Mouse (Mus musculus) myocyte (in vitro differentiated cells): ENCODE measurements around the gene Cox20. TPM values are rescaled to one million over a fixed set of nuclear protein-coding genes. Genes with fewer than 3 reads are reported as not detected.

Experiments
- H3K27me3 ChIP-seq: one replicate; pipeline ENCODE4 v1.6.1; 2011; ENCODE audit not compliant: control insufficient read depth, insufficient read depth, insufficient read length
- H3K36me3 ChIP-seq: one replicate; pipeline ENCODE4 v1.6.1; 2011; ENCODE audit not compliant: control insufficient read depth, insufficient read depth
- H3K4me2 ChIP-seq: one replicate; pipeline ENCODE4 v1.6.1; 2011; ENCODE audit warnings: low read depth, control low read depth
- H3K4me3 ChIP-seq: one replicate; pipeline ENCODE4 v1.5.1; 2011; ENCODE audit warnings: mild to moderate bottlenecking, control low read depth, moderate library complexity
- H3K79me2 ChIP-seq: one replicate; pipeline ENCODE4 v1.6.1; 2011; ENCODE audit not compliant: control insufficient read depth, insufficient read depth
- H3ac ChIP-seq: one replicate; pipeline ENCODE4 v1.6.1; 2011; ENCODE audit not compliant: control insufficient read depth, insufficient read length
- CEBPB ChIP-seq: IDR thresholded peaks from 2 replicates; pipeline ENCODE4 v1.6.1; 2011; ENCODE audit warnings: mild to moderate bottlenecking, moderate library complexity; ENCODE audit not compliant: poor library complexity, insufficient read depth, severe bottlenecking
- E2F4 ChIP-seq: IDR thresholded peaks from one replicate; pipeline ENCODE4 v1.6.1; 2011; ENCODE audit warnings: mild to moderate bottlenecking, control low read depth, moderate library complexity; ENCODE audit not compliant: insufficient read depth
- MAX ChIP-seq: IDR thresholded peaks from one replicate; pipeline ENCODE4 v1.6.1; 2011; ENCODE audit warnings: low read depth, mild to moderate bottlenecking, control low read depth
- MYOD1 ChIP-seq, 3 experiments: IDR thresholded peaks; one replicate each; pipeline ENCODE4 v1.6.1; 2011; ENCODE audit warnings: control low read depth in 2 of 3, low read depth in 2 of 3, mild to moderate bottlenecking in 2 of 3, moderate library complexity in 1 of 3; ENCODE audit not compliant: insufficient read length in 2 of 3, control insufficient read depth in 1 of 3
- MYOG ChIP-seq, 3 experiments: IDR thresholded peaks; one replicate each; pipeline ENCODE4 v1.6.1; 2011; ENCODE audit warnings: control low read depth in 2 of 3, low read depth in 2 of 3, mild to moderate bottlenecking in 2 of 3; ENCODE audit not compliant: insufficient read length in 2 of 3, control insufficient read depth in 1 of 3, insufficient read depth in 1 of 3
- POLR2A ChIP-seq: IDR thresholded peaks from one replicate; pipeline ENCODE4 v1.6.1; 2011; ENCODE audit warnings: low read depth, mild to moderate bottlenecking, control low read depth, moderate library complexity; ENCODE audit not compliant: insufficient read length
- POLR2AphosphoS2 ChIP-seq: IDR thresholded peaks from one replicate; pipeline ENCODE4 v1.6.1; 2011; ENCODE audit warnings: low read depth, control low read depth; ENCODE audit not compliant: insufficient read length
- REST ChIP-seq: IDR thresholded peaks from one replicate; pipeline ENCODE4 v1.6.1; 2011; ENCODE audit warnings: mild to moderate bottlenecking, control low read depth, moderate library complexity; ENCODE audit not compliant: insufficient read depth, insufficient read length
- SRF ChIP-seq: IDR thresholded peaks from one replicate; pipeline ENCODE4 v1.6.1; 2011; ENCODE audit warnings: low read depth; ENCODE audit not compliant: control insufficient read depth, insufficient read length
- TCF12 ChIP-seq: IDR thresholded peaks from one replicate; pipeline ENCODE4 v1.6.1; 2011; ENCODE audit warnings: mild to moderate bottlenecking, control low read depth; ENCODE audit not compliant: poor library complexity, insufficient read depth, severe bottlenecking
- TCF3 ChIP-seq: IDR thresholded peaks from one replicate; pipeline ENCODE4 v1.6.1; 2011; ENCODE audit warnings: low read depth, control low read depth; ENCODE audit not compliant: insufficient read length
- USF1 ChIP-seq: IDR thresholded peaks from one replicate; pipeline ENCODE4 v1.6.1; 2011; ENCODE audit warnings: low read depth, mild to moderate bottlenecking, control low read depth, moderate library complexity
- polyA plus RNA-seq: library from polyadenylated mRNA; unstranded; fragments of >200 nt; fragmentation: generic; extraction: Trizol; gene quantifications from one replicate; pipeline ENCODE4 v1.2.1, GENCODE M21; 2012; ENCODE audit warnings: missing spikeins

Gene Cox20
- polyA plus RNA-seq, 1 experiment: 67.2 TPM

GRCm38 (mm10) chr1:178326950-178327349 lies 8.0 kb downstream of the Cox20 start:
- peaks cover 85% of the 10 kb centered on the region for H3K79me2 ChIP-seq
- H3K4me3 ChIP-seq: no peak overlapping the region
- no peak overlapping the region for H3ac ChIP-seq
- H3K36me3 ChIP-seq: peaks cover 97% of the 10 kb centered on the region
- TF ChIP-seq E2F4 (no peak), TCF3 (no peak), MYOD1 (IDR thresholded peaks at IDR 0.05; ENCODE audit: control insufficient read depth in 1 of 3, insufficient read length in 2 of 3, low read depth in 2 of 3) (no peak), TCF12 (no peak), MAX (no peak), REST (no peak), CEBPB (no peak), POLR2A (no peak), MYOG (IDR thresholded peaks at IDR 0.05; ENCODE audit: control insufficient read depth in 1 of 3, insufficient read depth in 1 of 3, insufficient read length in 2 of 3, low read depth in 2 of 3) (no peak), POLR2AphosphoS2 (no peak), USF1 (no peak), SRF (no peak)
- no peaks in the 10 kb centered on the region for H3K27me3 ChIP-seq
- H3K4me2 ChIP-seq: no peak overlapping the region

GRCm38 (mm10) chr1:178329017-178329416 lies 10.1 kb downstream of the Cox20 start:
- TF ChIP-seq REST (no peak), USF1 (no peak), MYOG (IDR thresholded peaks at IDR 0.05; ENCODE audit: control insufficient read depth in 1 of 3, insufficient read depth in 1 of 3, insufficient read length in 2 of 3, low read depth in 2 of 3) (no peak), TCF12 (no peak), MYOD1 (IDR thresholded peaks at IDR 0.05; ENCODE audit: control insufficient read depth in 1 of 3, insufficient read length in 2 of 3, low read depth in 2 of 3) (no peak), SRF (no peak), POLR2AphosphoS2 (no peak), MAX (no peak), E2F4 (no peak), CEBPB (no peak), TCF3 (no peak), POLR2A (no peak)
- H3ac ChIP-seq: no peak overlapping the region
- no peak overlapping the region for H3K4me2 ChIP-seq
- H3K27me3 ChIP-seq: no peaks in the 10 kb centered on the region
- H3K79me2 ChIP-seq: peaks cover 95% of the 10 kb centered on the region
- peaks cover 99% of the 10 kb centered on the region for H3K36me3 ChIP-seq
- no peak overlapping the region for H3K4me3 ChIP-seq

- no peak for TF ChIP-seq MYOD1 (IDR thresholded peaks at IDR 0.05; ENCODE audit: control insufficient read depth in 1 of 3, insufficient read length in 2 of 3, low read depth in 2 of 3)
- TF ChIP-seq SRF: no peak
- TF ChIP-seq POLR2A: no peak
- no peak for TF ChIP-seq MYOG (IDR thresholded peaks at IDR 0.05; ENCODE audit: control insufficient read depth in 1 of 3, insufficient read depth in 1 of 3, insufficient read length in 2 of 3, low read depth in 2 of 3)
- peaks cover 100% of the 10 kb centered on the region for H3K36me3 ChIP-seq
- no peak overlapping the region for H3K4me2 ChIP-seq
- no peak overlapping the region for H3K4me3 ChIP-seq
- no peaks in the 10 kb centered on the region for H3K27me3 ChIP-seq
- H3K79me2 ChIP-seq: peaks cover 95% of the 10 kb centered on the region
- no peak overlapping the region for H3ac ChIP-seq
These were observed 11.0 kb downstream of the Cox20 start for GRCm38 (mm10) chr1:178329946-178330345.

- Histone ChIP-seq H3K36me3 (peaks cover 52% of the 10 kb centered on the region), H3K27me3 (no peaks in the 10 kb centered on the region), H3ac (peak overlapping the region; percentile 100), H3K4me2 (peak overlapping the region; percentile 99), H3K79me2 (peaks cover 67% of the 10 kb centered on the region), H3K4me3 (peak overlapping the region; percentile 83)
- TF ChIP-seq CEBPB (no peak), MYOG (IDR thresholded peaks at IDR 0.05; ENCODE audit: control insufficient read depth in 1 of 3, insufficient read depth in 1 of 3, insufficient read length in 2 of 3, low read depth in 2 of 3) (no peak), TCF3 (no peak), E2F4 (no peak), POLR2AphosphoS2 (no peak), USF1 (no peak), TCF12 (no peak), MYOD1 (IDR thresholded peaks at IDR 0.05; ENCODE audit: control insufficient read depth in 1 of 3, insufficient read length in 2 of 3, low read depth in 2 of 3) (no peak), SRF (no peak), POLR2A (no peak)
These were observed 16.9 kb downstream of the Cox20 start for GRCm38 (mm10) chr1:178335860-178336261.

- TF ChIP-seq TCF3 (no peak), MYOG (IDR thresholded peaks at IDR 0.05; ENCODE audit: control insufficient read depth in 1 of 3, insufficient read depth in 1 of 3, insufficient read length in 2 of 3, low read depth in 2 of 3) (peak in 1 of 3 experiments; percentile 56), CEBPB (peak; percentile 90), SRF (no peak), E2F4 (peak; percentile 15), POLR2AphosphoS2 (peak; percentile 78), POLR2A (peak; percentile 30), MYOD1 (IDR thresholded peaks at IDR 0.05; ENCODE audit: control insufficient read depth in 1 of 3, insufficient read length in 2 of 3, low read depth in 2 of 3) (peak in 1 of 3 experiments; percentile 58), REST (no peak), MAX (no peak)
- Histone ChIP-seq H3K4me3 (peak overlapping the region; percentile 83), H3ac (peak overlapping the region; percentile 100), H3K4me2 (peak overlapping the region; percentile 99), H3K36me3 (peaks cover 48% of the 10 kb centered on the region), H3K79me2 (peaks cover 62% of the 10 kb centered on the region), H3K27me3 (no peaks in the 10 kb centered on the region)
These were observed 17.4 kb downstream of the Cox20 start for GRCm38 (mm10) chr1:178336289-178336775.
